Mouse (Mus musculus) T-helper 17 cell (primary cell): ENCODE results near the gene Cript.

Experiments used
- in situ Hi-C, 2 experiments: fragments of 300-600 bp; cut with MboI, MseI; formaldehyde crosslinking; loops; 1 replicate in 1 of 2; 2 replicates in 1 of 2; pipeline ENCODE4 v1.15.1; 2025; ENCODE audit warnings: high pct_unique_total_duplicates in 2 of 2

Gene Cript

DNA sequence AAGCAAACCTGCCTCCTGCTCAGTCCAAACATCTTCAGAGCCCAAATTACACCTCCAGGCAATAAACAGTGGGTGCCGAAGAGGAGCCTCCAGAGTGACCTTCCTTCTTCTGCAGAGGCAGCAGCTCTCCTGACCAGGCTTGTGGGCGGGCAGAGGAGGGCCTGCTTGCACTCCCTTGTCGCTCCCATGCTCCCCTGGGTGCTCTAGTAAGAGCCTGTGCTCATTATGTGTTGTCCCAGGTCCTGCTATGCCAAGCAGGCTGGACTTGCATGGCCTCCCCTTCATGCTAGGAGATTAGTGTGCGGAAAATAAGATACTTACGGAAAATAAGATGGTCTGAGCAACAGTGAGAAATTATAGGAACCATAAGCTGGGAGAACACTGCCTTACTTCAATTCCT lies 24.3 kb downstream of the Cript start:
- in situ Hi-C loops, result loop anchor here (5.0 kb wide), 3 partner anchors 37 to 523 kb away; partner anchors contain the start of gene Tmem247 (in 1 of the 2)

GRCm38 (mm10) chr17:87050469-87051175 lies 25.3 kb downstream of the Cript start:
- in situ Hi-C loops, result no loop called here

- in situ Hi-C loops, result no loop called here
Measured at GRCm38 (mm10) chr17:87051652-87052051, 26.3 kb downstream of the Cript start.

GRCm38 (mm10) chr17:87052432-87052831 lies 27.1 kb downstream of the Cript start:
- in situ Hi-C loops, result no loop called here

GRCm38 (mm10) chr17:87053921-87054320 lies 28.6 kb downstream of the Cript start:
- in situ Hi-C loops, result no loop called here

GRCm38 (mm10) chr17:87055051-87055459 lies 29.7 kb downstream of the Cript start:
- in situ Hi-C loops, result no loop called here

DNA sequence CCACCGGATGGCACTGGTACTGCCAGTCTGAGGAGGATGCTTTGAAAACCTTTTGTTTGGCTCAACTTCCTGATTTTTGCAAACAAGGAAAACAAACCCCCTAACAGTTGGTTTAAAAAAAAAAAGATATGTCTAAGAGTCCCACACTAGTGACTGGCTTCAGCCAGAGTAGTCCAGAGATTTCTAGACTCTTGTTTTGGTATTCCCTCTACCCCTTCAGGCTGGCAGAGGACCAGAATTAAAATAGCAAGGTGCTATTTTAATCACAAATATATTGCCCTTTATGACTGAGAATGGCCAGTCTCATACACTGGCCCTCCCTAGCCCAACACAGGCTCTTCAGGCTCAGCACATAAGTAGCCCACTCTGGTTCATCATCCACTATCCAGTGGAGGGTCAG lies 30.3 kb downstream of the Cript start:
- in situ Hi-C loops, result no loop called here

GRCm38 (mm10) chr17:87056761-87057160 lies 31.4 kb downstream of the Cript start:
- in situ Hi-C loops, result no loop called here

- in situ Hi-C loops, result no loop called here
Measured at GRCm38 (mm10) chr17:87057486-87058266, 32.3 kb downstream of the Cript start.

GRCm38 (mm10) chr17:87062639-87063038 lies 37.3 kb downstream of the Cript start:
- in situ Hi-C loops, result no loop called here

DNA sequence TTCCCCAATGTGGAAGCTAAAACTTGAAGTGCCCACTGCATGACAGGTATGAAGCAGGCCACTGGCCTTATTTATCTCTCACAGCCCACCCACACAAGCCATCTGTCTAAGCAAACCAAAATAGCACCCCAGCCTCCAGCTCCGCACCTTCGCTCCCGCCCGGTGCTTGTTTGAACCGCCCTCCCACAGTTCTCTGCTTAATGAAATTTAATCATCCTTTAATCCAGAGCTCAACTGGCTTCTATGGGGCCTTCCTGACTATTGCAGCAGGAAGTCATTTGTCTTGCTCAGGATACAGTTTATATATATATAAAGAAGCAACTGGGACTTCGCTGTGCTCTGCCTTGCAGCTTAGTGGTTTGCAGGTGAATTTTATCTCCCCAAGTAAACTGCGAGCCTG lies 38.1 kb downstream of the Cript start:
- in situ Hi-C loops, result no loop called here

DNA sequence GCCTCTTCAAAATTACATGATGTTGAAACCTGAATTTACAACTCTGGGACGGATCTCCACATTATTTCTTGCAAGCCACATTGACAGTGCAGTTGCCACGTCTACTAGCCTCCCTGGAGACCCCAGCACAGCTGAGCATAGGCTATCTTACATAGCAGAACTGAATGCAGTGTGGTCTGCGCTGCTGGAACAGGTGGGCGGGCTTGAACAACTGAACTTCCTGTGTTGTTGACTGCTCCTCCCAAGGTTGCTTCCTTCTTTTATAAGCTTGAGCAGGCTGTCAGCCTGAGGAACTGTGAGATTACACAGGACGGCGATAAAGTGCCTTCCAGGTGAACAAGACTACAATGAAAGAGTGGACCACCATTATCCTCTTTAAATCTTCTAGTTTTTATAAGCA lies 38.6 kb downstream of the Cript start:
- in situ Hi-C loops, result no loop called here

DNA sequence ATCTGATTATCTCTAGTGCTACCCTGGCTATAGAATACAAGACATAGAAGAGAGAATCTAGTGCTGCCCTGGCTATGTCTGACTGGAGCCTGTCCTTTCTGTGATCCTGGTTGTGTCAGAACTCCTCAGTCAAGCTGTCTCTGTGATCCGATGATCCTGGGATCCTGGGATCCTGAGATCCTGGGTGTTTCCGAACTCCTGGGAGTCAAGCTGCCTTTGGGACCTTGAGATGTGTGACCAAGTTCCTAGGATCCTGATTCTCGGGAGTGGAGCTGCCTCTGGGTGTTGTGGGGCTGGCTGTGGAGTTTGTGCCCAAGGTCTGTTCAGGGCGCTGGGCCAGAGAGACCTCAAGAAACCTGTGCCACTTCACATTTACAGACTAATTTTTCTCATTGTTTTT lies 43.6 kb downstream of the Cript start:
- in situ Hi-C loops, result no loop called here

GRCm38 (mm10) chr17:87072183-87072582 lies 46.8 kb downstream of the Cript start:
- in situ Hi-C loops, result loop anchor here in 1 of 2 experiments (10.0 kb wide), 1 partner anchor 1093 kb away; no protein-coding TSS in a partner anchor

GRCm38 (mm10) chr17:87072766-87073440 lies 47.6 kb downstream of the Cript start:
- in situ Hi-C loops, result loop anchor here in 1 of 2 experiments (10.0 kb wide), 1 partner anchor 1092 kb away; no protein-coding TSS in a partner anchor

DNA sequence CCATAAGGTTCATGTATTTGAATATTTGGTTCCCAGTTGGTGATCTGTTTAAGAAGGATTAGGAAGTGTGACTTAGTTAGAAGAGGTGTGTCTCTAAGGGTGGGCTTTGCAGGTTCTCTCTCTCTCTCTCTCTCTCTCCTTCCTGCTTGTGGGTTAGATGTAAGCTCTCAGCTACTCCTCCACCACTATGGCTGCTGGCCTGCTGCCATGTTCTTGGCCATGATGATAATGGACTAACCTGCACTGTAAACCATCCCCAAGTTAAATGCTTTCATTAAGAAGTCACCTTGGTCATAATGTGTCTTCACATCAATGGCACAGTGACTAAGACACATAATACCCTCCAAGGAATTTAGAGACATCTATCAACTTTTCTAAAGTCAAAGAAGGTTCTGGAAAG lies 48.1 kb downstream of the Cript start:
- in situ Hi-C loops, result loop anchor here in 1 of 2 experiments (10.0 kb wide), 1 partner anchor 1091 kb away; no protein-coding TSS in a partner anchor

DNA sequence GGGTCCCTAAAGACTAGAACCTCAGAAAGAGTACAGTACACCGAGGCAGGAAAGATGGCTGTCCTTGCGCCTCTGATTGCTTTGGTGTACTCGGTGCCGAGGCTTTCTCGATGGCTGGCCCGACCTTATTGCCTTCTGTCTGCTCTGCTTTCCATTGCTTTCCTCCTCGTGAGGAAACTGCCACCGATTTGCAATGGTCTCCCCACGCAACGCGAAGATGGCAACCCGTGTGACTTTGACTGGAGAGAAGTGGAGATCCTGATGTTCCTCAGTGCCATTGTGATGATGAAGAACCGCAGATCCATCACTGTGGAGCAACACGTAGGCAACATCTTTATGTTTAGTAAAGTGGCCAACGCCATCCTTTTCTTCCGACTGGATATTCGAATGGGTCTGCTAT lies 52.9 kb downstream of the Cript start:
- in situ Hi-C loops, result loop anchor here (5.0 to 10.0 kb wide), 2 partner anchors 69 to 1087 kb away; no protein-coding TSS in a partner anchor

GRCm38 (mm10) chr17:87080724-87081123 lies 55.4 kb downstream of the Cript start:
- in situ Hi-C loops, result no loop called here

GRCm38 (mm10) chr17:87082547-87082946 lies 57.2 kb downstream of the Cript start:
- in situ Hi-C loops, result no loop called here

GRCm38 (mm10) chr17:87083671-87084070 lies 58.3 kb downstream of the Cript start:
- in situ Hi-C loops, result no loop called here
